Mouse (Mus musculus) small intestine, adult 2 months (tissue): ENCODE results near the gene Tmem37.

ENCODE experiments used
- CTCF ChIP-seq: fragments of 200-500 bp; IDR thresholded peaks from 2 replicates; pipeline ENCODE4 v1.5.1; 2012; ENCODE audit warnings: low read depth, mild to moderate bottlenecking, control low read depth, inconsistent platforms, low read length, moderate library complexity, mixed read lengths; ENCODE audit not compliant: insufficient replicate concordance, insufficient read length; ENCODE audit errors: extremely low read depth
- POLR2A ChIP-seq: fragments of 200-500 bp; IDR thresholded peaks from 2 replicates; pipeline ENCODE4 v1.6.1; 2012; ENCODE audit warnings: low read depth, mild to moderate bottlenecking, control low read depth, inconsistent platforms, low read length, moderate library complexity

GRCm38 (mm10) chr1:120034793-120035192, 39.1 kb downstream of the Tmem37 start:
- TF ChIP-seq CTCF, result no peak
- TF ChIP-seq POLR2A, result no peak
